In genomic region chr4:114472143-114472542, GRCm38 (mm10) we compare ENCODE assay signal across 7 mouse cellular contexts.
DNase-seq lines count a peak whose midpoint lies in the region; ATAC-seq lines count a peak whose summit lies in the region.

No protein-coding gene starts in this region.

- no peak overlapping the region for H3K4me2 ChIP-seq in heart, embryonic 12.5 days
- H3K4me2 ChIP-seq in forebrain, embryonic 15.5 days (replicated peaks), result no peak overlapping the region

- H3K36me3 ChIP-seq in heart, embryonic 12.5 days, result no peaks in the 10 kb centered on the region
- H3K36me3 ChIP-seq in forebrain, embryonic 15.5 days, result no peaks in the 10 kb centered on the region

- H3K4me3 ChIP-seq in heart, embryonic 12.5 days, result no peak overlapping the region
- H3K4me3 ChIP-seq in forebrain, embryonic 15.5 days, result no peak overlapping the region

- no peak overlapping the region; the same call in 1 of the 2 replicates for H3K9ac ChIP-seq in heart, embryonic 12.5 days
- H3K9ac ChIP-seq in forebrain, embryonic 15.5 days (replicated peaks), result no peak overlapping the region

- peak; percentile 56 for DNase-seq in Muller cell, postnatal 12 days (ENCODE audit: inconsistent ontology term)
- peak; percentile 85 for DNase-seq in adipocyte (ENCODE audit: low spot score)
- peak; percentile 72 to 77 for DNase-seq in kidney, postnatal 36 days
- no peak for DNase-seq in cerebellum, adult 11-12 months
- no peak for DNase-seq in cerebellum, adult 11 months

- ATAC-seq in heart, embryonic 12.5 days (ENCODE audit: insufficient number of reproducible peaks, low FRiP score), result peak; percentile 45
- ATAC-seq in forebrain, embryonic 15.5 days (replicated peaks), result no peak

- H3K27ac ChIP-seq in heart, embryonic 12.5 days (ENCODE audit: poor library complexity, severe bottlenecking), result no peak overlapping the region
- no peak overlapping the region for H3K27ac ChIP-seq in forebrain, embryonic 15.5 days (replicated peaks)

- H3K27me3 ChIP-seq in heart, embryonic 12.5 days (replicated peaks), result peaks cover 66% of the 10 kb centered on the region
- H3K27me3 ChIP-seq in forebrain, embryonic 15.5 days, result no peaks in the 10 kb centered on the region

- 53% methylated on average over 5 of the region's 5 CpGs for WGBS in heart, embryonic 12.5 days
- WGBS in forebrain, embryonic 15.5 days, result 79% methylated on average over 5 of the region's 5 CpGs

- H3K9me3 ChIP-seq in heart, embryonic 12.5 days (replicated peaks), result no peaks in the 10 kb centered on the region
- H3K9me3 ChIP-seq in forebrain, embryonic 15.5 days, result no peaks in the 10 kb centered on the region

- H3K4me1 ChIP-seq in heart, embryonic 12.5 days (replicated peaks), result peaks cover 24% of the 10 kb centered on the region
- peaks cover 5% of the 10 kb centered on the region for H3K4me1 ChIP-seq in forebrain, embryonic 15.5 days

Comparison
In these comparisons a context has a peak if more than half of its experiments do, and no peak if none do; other contexts are left out.
1. DNase-seq: peak in Muller cell, postnatal 12 days (single experiment), adipocyte (single experiment) and kidney, postnatal 36 days (2 of 2); none in cerebellum, adult 11-12 months (single experiment) and cerebellum, adult 11 months (single experiment).